Mouse (Mus musculus) CH12.LX (cell line): ENCODE results near the gene Jag2.

ENCODE experiments used
- CHD2 ChIP-seq: IDR thresholded peaks from 2 replicates; pipeline ENCODE4 v1.6.1; 2011; ENCODE audit warnings: low read length, improper control_type of control experiment
- CTCF ChIP-seq, 2 experiments: IDR thresholded peaks in 1 of 2; conservative IDR thresholded peaks in 1 of 2; 2 replicates each; pipeline ENCODE4 v1.5.1; 2011 to 2012; ENCODE audit warnings: low read depth in 2 of 2, low read length in 2 of 2, improper control_type of control experiment in 1 of 2, inconsistent platforms in 1 of 2, mild to moderate bottlenecking in 1 of 2, moderate library complexity in 1 of 2
- E2F4 ChIP-seq: IDR thresholded peaks from 2 replicates; pipeline ENCODE4 v1.6.1; 2011; ENCODE audit warnings: low read depth, low read length, improper control_type of control experiment; ENCODE audit not compliant: insufficient replicate concordance
- EP300 ChIP-seq: IDR thresholded peaks from 2 replicates; pipeline ENCODE4 v1.6.1; 2011; ENCODE audit warnings: low read length, improper control_type of control experiment
- ETS1 ChIP-seq: conservative IDR thresholded peaks from 2 replicates; pipeline ENCODE4 v1.6.1; 2012; ENCODE audit warnings: low read depth, mild to moderate bottlenecking, inconsistent platforms, low read length, improper control_type of control experiment, moderate library complexity
- KAT2A ChIP-seq: IDR thresholded peaks from 2 replicates; pipeline ENCODE4 v1.6.1; 2012; ENCODE audit warnings: low read length, improper control_type of control experiment, inconsistent platforms; ENCODE audit not compliant: insufficient replicate concordance
- MAZ ChIP-seq: IDR thresholded peaks from 2 replicates; pipeline ENCODE4 v1.6.1; 2012; ENCODE audit warnings: low read depth, mild to moderate bottlenecking, inconsistent platforms, low read length, improper control_type of control experiment, moderate library complexity
- MEF2A ChIP-seq: IDR thresholded peaks from 2 replicates; pipeline ENCODE4 v1.6.1; 2014; ENCODE audit warnings: low read depth, mild to moderate bottlenecking, inconsistent platforms, low read length, improper control_type of control experiment, borderline replicate concordance
- MYC ChIP-seq: IDR thresholded peaks from 2 replicates; pipeline ENCODE4 v1.6.1; 2011; ENCODE audit warnings: low read depth, mild to moderate bottlenecking, improper control_type of control experiment, low read length
- POLR2A ChIP-seq: IDR thresholded peaks from 2 replicates; pipeline ENCODE4 v1.6.1; 2011; ENCODE audit warnings: low read depth, mild to moderate bottlenecking, improper control_type of control experiment, low read length
- POLR2AphosphoS2 ChIP-seq: IDR thresholded peaks from 2 replicates; pipeline ENCODE4 v1.6.1; 2011; ENCODE audit warnings: low read depth, low read length, improper control_type of control experiment
- RCOR1 ChIP-seq: conservative IDR thresholded peaks from 2 replicates; pipeline ENCODE4 v1.6.1; 2012; ENCODE audit warnings: low read depth, mild to moderate bottlenecking, inconsistent platforms, low read length, improper control_type of control experiment
- USF1 ChIP-seq: IDR thresholded peaks from 2 replicates; pipeline ENCODE4 v1.6.1; 2014; ENCODE audit warnings: low read depth, mild to moderate bottlenecking, inconsistent platforms, low read length, improper control_type of control experiment
- ZC3H11A ChIP-seq: IDR thresholded peaks from 2 replicates; pipeline ENCODE4 v1.6.1; 2012; ENCODE audit warnings: low read depth, mild to moderate bottlenecking, inconsistent platforms, low read length, improper control_type of control experiment

- no peak for TF ChIP-seq EP300
- TF ChIP-seq CHD2: no peak
- TF ChIP-seq POLR2AphosphoS2: no peak
- no peak for TF ChIP-seq POLR2A
- TF ChIP-seq CTCF (conservative IDR thresholded peaks at IDR 0.05 in 1 of 2, IDR thresholded peaks at IDR 0.05 in 1 of 2; ENCODE audit: low read depth in 2 of 2, low read length in 2 of 2): no peak
- no peak for TF ChIP-seq RCOR1
- TF ChIP-seq E2F4: no peak
- TF ChIP-seq ETS1: no peak
- TF ChIP-seq ZC3H11A: no peak
- TF ChIP-seq KAT2A: no peak
- no peak for TF ChIP-seq MAZ
- no peak for TF ChIP-seq MYC
- no peak for TF ChIP-seq USF1
- TF ChIP-seq MEF2A: no peak
Observed at GRCm38 (mm10) chr12:112921518-112921917, 8.1 kb downstream of the Jag2 start.
